Mouse (Mus musculus) heart, adult 2 months (tissue): ENCODE measurements at regions not wholly inside any gene's neighbourhood (a gene's known extent, or its start where the extent isn't known, plus 50 kb on each side); places are given as distances from the start of the nearest gene placed in this dataset.

Source experiments
- CTCF ChIP-seq: fragments of 200-600 bp; IDR thresholded peaks from 2 replicates; pipeline ENCODE4 v1.8.1; 2022; ENCODE audit warnings: antibody characterized with exemption, mild to moderate bottlenecking, moderate library complexity
- EP300 ChIP-seq: fragments of 200-500 bp; IDR thresholded peaks from 2 replicates; pipeline ENCODE4 v1.6.1; 2011; ENCODE audit warnings: low read depth, low read length, control low read depth; ENCODE audit not compliant: insufficient read depth
- POLR2A ChIP-seq: fragments of 200-500 bp; IDR thresholded peaks from 2 replicates; pipeline ENCODE4 v1.6.1; 2011; ENCODE audit warnings: mild to moderate bottlenecking, low read depth, low read length, control low read depth; ENCODE audit not compliant: insufficient read depth

DNA sequence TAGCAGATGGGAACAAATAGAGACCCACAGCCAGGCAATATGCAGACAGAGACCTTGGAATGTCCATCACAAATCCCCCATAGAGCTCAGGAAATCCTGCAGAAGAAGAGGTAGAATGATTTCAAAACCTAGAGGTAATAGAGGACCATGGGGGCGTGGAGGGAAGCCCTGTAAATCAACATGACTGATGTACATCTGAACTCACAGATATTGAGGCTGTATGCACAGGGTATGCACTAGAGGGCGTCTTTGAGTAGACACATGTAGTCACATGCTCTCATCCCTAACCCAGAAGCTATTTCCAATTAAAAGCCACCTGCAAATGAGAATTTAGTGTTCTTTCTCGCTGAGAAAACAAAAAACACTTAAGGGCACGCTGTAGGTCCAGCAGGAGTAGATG, 941.1 kb downstream of the Robo2 start:
- peak; percentile 23 for TF ChIP-seq CTCF
- no peak for TF ChIP-seq POLR2A
- no peak for TF ChIP-seq EP300
